Mouse (Mus musculus): ENCODE measurements at regions not wholly inside any gene's neighbourhood (a gene's known extent, or its start where the extent isn't known, plus 50 kb on each side); places are given as distances from the start of the nearest gene placed in this dataset.

DNA sequence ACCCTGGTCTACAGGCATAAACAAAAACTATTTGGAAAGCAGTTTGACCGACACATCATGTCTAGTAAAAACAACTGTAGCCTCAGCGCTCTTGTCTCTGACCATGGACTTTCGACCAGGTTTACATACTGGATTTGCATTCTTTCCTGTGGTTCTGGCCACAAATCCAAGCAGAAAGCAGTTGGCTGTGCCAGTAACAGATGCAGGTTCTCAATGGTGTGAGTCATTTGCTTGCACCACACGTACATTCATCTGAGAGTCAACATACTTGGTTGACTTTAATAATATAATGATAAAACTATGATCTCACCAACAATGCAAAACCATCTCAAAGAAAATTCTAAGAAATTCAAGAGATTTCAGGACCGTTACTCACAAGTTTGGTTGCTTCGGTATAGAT lies 207.1 kb downstream of the Efnb2 start:
- TF ChIP-seq POLR2A (IDR thresholded peaks at IDR 0.05; ENCODE audit: insufficient read depth, low read length) (no peak), CTCF (IDR thresholded peaks at IDR 0.05; ENCODE audit: low read depth, low read length) (no peak), EP300 (IDR thresholded peaks at IDR 0.05; ENCODE audit: insufficient read depth, low read depth, low read length) (no peak)
